Mouse (Mus musculus): Measurements from ENCODE around the gene Myom3. TPM values are rescaled to one million over a fixed set of nuclear protein-coding genes. Genes with fewer than 3 reads are reported as not detected.
A peak's percentile ranks its signal among the peaks of the same experiment; 100 is the strongest.

The Myom3 gene
- total and polyA plus RNA-seq, 3 experiments: 0.61 to 1.5 (median 1.4) TPM

- Histone ChIP-seq H3K4me3 (no peak overlapping the region), H3K4me1 (ENCODE audit: control insufficient read depth, insufficient read depth, low read length) (peaks cover 10% of the 10 kb centered on the region), H3K9ac (ENCODE audit: low read depth, low read length) (no peak overlapping the region), H3K27ac (peak overlapping the region; percentile 74), H3K36me3 (ENCODE audit: control insufficient read depth, insufficient read depth, low read length) (peaks cover 3% of the 10 kb centered on the region; the same call in 1 of the 2 replicates), H3K27me3 (ENCODE audit: control insufficient read depth, insufficient read depth, low read length) (no peaks in the 10 kb centered on the region), H3K79me2 (replicated peaks; ENCODE audit: control insufficient read depth, insufficient read depth, low read length) (no peaks in the 10 kb centered on the region)
- DNase-seq: peak in 1 of 2 experiments; percentile 60
- intact Hi-C loops (cut with DNase I): no loop called here
- TF ChIP-seq POLR2A (IDR thresholded peaks at IDR 0.05; ENCODE audit: insufficient read depth, low read depth, low read length): peak; percentile 52; the same call in 1 of the 2 replicates
- TF ChIP-seq CTCF (IDR thresholded peaks at IDR 0.05): no peak
- TF ChIP-seq EP300 (IDR thresholded peaks at IDR 0.05; ENCODE audit: insufficient read depth, low read depth, low read length): 0 out of 2 replicates have a peak, but pooled peaks have one; percentile 27
- 55% methylated on average over 11 of the region's 11 CpGs for WGBS
Observed at GRCm38 (mm10) chr4:135832070-135832469, 72.6 kb downstream of the Myom3 start.

- 86% methylated on average over 12 of the region's 12 CpGs for WGBS
- no peak for DNase-seq
- intact Hi-C loops (cut with DNase I): no loop called here
- Histone ChIP-seq H3K36me3 (ENCODE audit: control insufficient read depth, insufficient read depth, low read length) (peaks cover 3% of the 10 kb centered on the region; the same call in 1 of the 2 replicates), H3K79me2 (replicated peaks; ENCODE audit: control insufficient read depth, insufficient read depth, low read length) (no peaks in the 10 kb centered on the region), H3K27ac (no peak overlapping the region), H3K9ac (ENCODE audit: low read depth, low read length) (no peak overlapping the region), H3K27me3 (ENCODE audit: control insufficient read depth, insufficient read depth, low read length) (no peaks in the 10 kb centered on the region), H3K4me1 (ENCODE audit: control insufficient read depth, insufficient read depth, low read length) (peaks cover 10% of the 10 kb centered on the region), H3K4me3 (no peak overlapping the region)
- TF ChIP-seq CTCF (IDR thresholded peaks at IDR 0.05) (no peak), EP300 (IDR thresholded peaks at IDR 0.05; ENCODE audit: insufficient read depth, low read depth, low read length) (no peak), POLR2A (IDR thresholded peaks at IDR 0.05; ENCODE audit: insufficient read depth, low read depth, low read length) (no peak)
Observed at GRCm38 (mm10) chr4:135833301-135834123, 74.0 kb downstream of the Myom3 start.

- Histone ChIP-seq H3K4me3 (no peak overlapping the region), H3K36me3 (ENCODE audit: control insufficient read depth, insufficient read depth, low read length) (no peaks in the 10 kb centered on the region; the same call in 1 of the 2 replicates), H3K27me3 (ENCODE audit: control insufficient read depth, insufficient read depth, low read length) (no peaks in the 10 kb centered on the region), H3K4me1 (ENCODE audit: control insufficient read depth, insufficient read depth, low read length) (peaks cover 6% of the 10 kb centered on the region), H3K9ac (ENCODE audit: low read depth, low read length) (no peak overlapping the region), H3K27ac (no peak overlapping the region), H3K79me2 (replicated peaks; ENCODE audit: control insufficient read depth, insufficient read depth, low read length) (no peaks in the 10 kb centered on the region)
- no peak for DNase-seq
- intact Hi-C loops (cut with DNase I): no loop called here
- 84% methylated on average over 8 of the region's 8 CpGs for WGBS
- no peak for TF ChIP-seq CTCF (IDR thresholded peaks at IDR 0.05)
Observed at GRCm38 (mm10) chr4:135834124-135834717, 74.7 kb downstream of the Myom3 start.

GRCm38 (mm10) chr4:135838925-135839292 is 79.4 kb downstream of the Myom3 start:
- DNase-seq: peak in 1 of 2 experiments; percentile 51
- H3K4me3 ChIP-seq: no peak overlapping the region
- H3K27ac ChIP-seq: peak overlapping the region; percentile 92
- H3K9ac ChIP-seq (ENCODE audit: low read depth, low read length): peak overlapping the region; percentile 55
- TF ChIP-seq EP300 (IDR thresholded peaks at IDR 0.05; ENCODE audit: insufficient read depth, low read depth, low read length): peak; percentile 63; the same call in 1 of the 2 replicates
- no peak for TF ChIP-seq CTCF (IDR thresholded peaks at IDR 0.05)
- 0 out of 2 replicates have a peak, but pooled peaks have one; percentile 14 for TF ChIP-seq POLR2A (IDR thresholded peaks at IDR 0.05; ENCODE audit: insufficient read depth, low read depth, low read length)
- intact Hi-C loops (cut with DNase I): loop anchor here (5.0 kb wide), 2 partner anchors 33 to 37 kb away; partner anchors contain the start of gene Pnrc2
- WGBS: 63% methylated on average over 3 of the region's 3 CpGs
- H3K27me3 ChIP-seq (ENCODE audit: control insufficient read depth, insufficient read depth, low read length): no peaks in the 10 kb centered on the region
- peaks cover 3% of the 10 kb centered on the region; the same call in 1 of the 2 replicates for H3K4me1 ChIP-seq (ENCODE audit: control insufficient read depth, insufficient read depth, low read length)
- H3K79me2 ChIP-seq (replicated peaks; ENCODE audit: control insufficient read depth, insufficient read depth, low read length): no peaks in the 10 kb centered on the region
- H3K36me3 ChIP-seq (ENCODE audit: control insufficient read depth, insufficient read depth, low read length): no peaks in the 10 kb centered on the region

GRCm38 (mm10) chr4:135839293-135840011 is 79.9 kb downstream of the Myom3 start:
- Histone ChIP-seq H3K27me3 (ENCODE audit: control insufficient read depth, insufficient read depth, low read length) (no peaks in the 10 kb centered on the region), H3K36me3 (ENCODE audit: control insufficient read depth, insufficient read depth, low read length) (no peaks in the 10 kb centered on the region), H3K79me2 (replicated peaks; ENCODE audit: control insufficient read depth, insufficient read depth, low read length) (no peaks in the 10 kb centered on the region), H3K9ac (ENCODE audit: low read depth, low read length) (peak overlapping the region; percentile 55), H3K4me1 (ENCODE audit: control insufficient read depth, insufficient read depth, low read length) (peaks cover 3% of the 10 kb centered on the region; the same call in 1 of the 2 replicates), H3K27ac (peak overlapping the region; percentile 92), H3K4me3 (no peak overlapping the region)
- intact Hi-C loops (cut with DNase I): loop anchor here (5.0 kb wide), 2 partner anchors 33 to 37 kb away; partner anchors contain the start of gene Pnrc2
- DNase-seq: peak; percentile 37 to 52
- TF ChIP-seq POLR2A (IDR thresholded peaks at IDR 0.05; ENCODE audit: insufficient read depth, low read depth, low read length) (no peak), CTCF (IDR thresholded peaks at IDR 0.05) (no peak), EP300 (IDR thresholded peaks at IDR 0.05; ENCODE audit: insufficient read depth, low read depth, low read length) (0 out of 2 replicates have a peak, but pooled peaks have one; percentile 27)
- WGBS: 57% methylated on average over 21 of the region's 21 CpGs

Data from heart, adult 2 months (tissue).